Mouse (Mus musculus) heart, embryonic 13.5 days (tissue): Measurements from ENCODE around the gene Flnc. TPM values are rescaled to one million over a fixed set of nuclear protein-coding genes. Genes with fewer than 3 reads are reported as not detected.

Experiments
- microRNA-seq: library from miRNA; unstranded; fragments of <30 nt; microRNA quantifications from one replicate; pipeline ENCODE4, GENCODE M21; 2016
- polyA plus RNA-seq: library from polyadenylated mRNA; unstranded; fragments of >200 nt; fragmentation: Nextera tagmentation; extraction: Ambion mirVana; gene quantifications from 2 replicates; pipeline ENCODE4 v1.2.1, GENCODE M21; 2015

The Flnc gene
- polyA plus RNA-seq, 1 experiment from 2014 or later, result 42.5 TPM

Small RNA genes lying within 50 kb of the gene (microRNA-seq; reads per million reads assigned to microRNA genes)
- gene Gm26220, result not detected
- gene Gm44354, result not detected

Other genes starting within 250 kb of the Flnc start
- 34.7 and 36.6 TPM in 2 replicates for gene Impdh1, start 216.9 kb upstream of the Flnc start, polyA plus RNA-seq
- gene Hilpda, start 160.8 kb upstream of the Flnc start, polyA plus RNA-seq, result 23.0 and 28.0 TPM in 2 replicates
- gene Fam71f2, start 153.7 kb upstream of the Flnc start, polyA plus RNA-seq, result 0.23 TPM in 1 of 2 replicates, not detected in the other
- gene Fam71f1, start 114.1 kb upstream of the Flnc start, polyA plus RNA-seq, result 0.21 and 0.32 TPM in 2 replicates
- 409 and 427 TPM in 2 replicates for gene Calu, start 85.2 kb upstream of the Flnc start, polyA plus RNA-seq
- gene Opn1sw, start 44.8 kb upstream of the Flnc start, polyA plus RNA-seq, result 0.51 and 0.55 TPM in 2 replicates
- gene Ccdc136, start 36.9 kb upstream of the Flnc start, polyA plus RNA-seq, result 24.0 and 27.6 TPM in 2 replicates
- gene Atp6v1f, start 34.5 kb downstream of the Flnc start, polyA plus RNA-seq, result 199 and 231 TPM in 2 replicates
- gene Atp6v1fnb, start 38.2 kb downstream of the Flnc start, polyA plus RNA-seq, result not detected in 2 replicates
- 11.9 and 13.0 TPM in 2 replicates for gene Kcp, start 74.7 kb downstream of the Flnc start, polyA plus RNA-seq
- 7.4 and 7.9 TPM in 2 replicates for gene Irf5, start 93.4 kb downstream of the Flnc start, polyA plus RNA-seq
- gene Tnpo3, start 176.6 kb downstream of the Flnc start, polyA plus RNA-seq, result 57.6 and 58.3 TPM in 2 replicates